Mouse (Mus musculus) liver, postnatal 0 days (tissue): Measurements from ENCODE around the gene Zfp786. TPM values are rescaled to one million over a fixed set of nuclear protein-coding genes. Genes with fewer than 3 reads are reported as not detected.
"Not testable (repeated sequence)": the region's sequence is repeated elsewhere in the genome, so short reads cannot be mapped to it uniquely, and the experiment has no call there.

Source experiments
- ATAC-seq: fragments of 200-750 bp; cut with Nextera tagmentation; 2 replicates; pipeline ENCODE4 v1.8.0; 2017; ENCODE audit warnings: mild to moderate bottlenecking, moderate library complexity
- DNase-seq: peaks from one replicate; pipeline ENCODE4 v3.0.0-alpha.2; 2016
- H3K27ac ChIP-seq: fragments of 300-500 bp; sonication (generic); 2 replicates; pipeline ENCODE4 v1.5.1; 2014; ENCODE audit warnings: antibody characterized with exemption, moderate library complexity, mild to moderate bottlenecking, low read depth
- H3K27me3 ChIP-seq: fragments of 300-500 bp; sonication (generic); 2 replicates; pipeline ENCODE4 v1.6.1; 2014; ENCODE audit warnings: low read length, control low read depth, mixed read lengths; ENCODE audit not compliant: insufficient read depth
- H3K36me3 ChIP-seq: fragments of 300-500 bp; sonication (generic); replicated peaks from 2 replicates; pipeline ENCODE4 v1.6.1; 2014; ENCODE audit warnings: mild to moderate bottlenecking, control low read depth, low read length, moderate library complexity, mixed read lengths; ENCODE audit not compliant: insufficient read depth
- H3K4me1 ChIP-seq: fragments of 300-500 bp; sonication (generic); 2 replicates; pipeline ENCODE4 v1.6.1; 2014; ENCODE audit warnings: antibody characterized with exemption, mild to moderate bottlenecking, control low read depth; ENCODE audit not compliant: insufficient read depth
- H3K4me2 ChIP-seq: fragments of 300-500 bp; sonication (generic); 2 replicates; pipeline ENCODE4 v1.6.1; 2014; ENCODE audit warnings: low read depth, mild to moderate bottlenecking, low read length, moderate library complexity, mixed read lengths
- H3K4me3 ChIP-seq: fragments of 300-500 bp; sonication (generic); 2 replicates; pipeline ENCODE4 v1.5.1; 2014; ENCODE audit warnings: low read depth, low read length
- H3K9ac ChIP-seq: fragments of 300-500 bp; sonication (generic); replicated peaks from 2 replicates; pipeline ENCODE4 v1.6.1; 2014; ENCODE audit warnings: mild to moderate bottlenecking, moderate library complexity
- H3K9me3 ChIP-seq: fragments of 300-500 bp; sonication (generic); 2 replicates; pipeline ENCODE4 v1.6.1; 2016; ENCODE audit warnings: mild to moderate bottlenecking, control low read depth, low read length, mixed read lengths
- CTCF ChIP-seq: sonication (generic); IDR thresholded peaks from 2 replicates; pipeline ENCODE4 v1.5.1; 2016; ENCODE audit warnings: antibody characterized with exemption, low read depth
- EP300 ChIP-seq: IDR thresholded peaks from 2 replicates; pipeline ENCODE4 v1.6.1; 2016; ENCODE audit warnings: antibody characterized with exemption, low read depth, mild to moderate bottlenecking
- WGBS: fragments of 180-500 bp; shearing (Covaris S2); extraction: QIAGEN DNeasy Blood & Tissue Kit; methylation state at CpG from one replicate; pipeline ENCODE4 v1.1.7; 2014; ENCODE audit not compliant: insufficient replicate concordance; 5-methylcytosine and 5-hydroxymethylcytosine counted together
- polyA plus RNA-seq: library from polyadenylated mRNA; unstranded; fragments of >200 nt; fragmentation: Nextera tagmentation; extraction: Ambion mirVana; gene quantifications from 2 replicates; pipeline ENCODE4 v1.2.1, GENCODE M21; 2015

Zfp786 gene
- polyA plus RNA-seq, 1 experiment from 2014 or later, result 0.51 TPM

GRCm38 (mm10) chr6:47877058-47877457 is 46.4 kb upstream of the Zfp786 start, which contains the start of gene Zfp282:
Zfp282 (plus strand) TSS chr6:47877204.
- H3K27ac ChIP-seq, result peak within 1 kb of the TSS; percentile 94
- no peaks in the 10 kb centered on the region for H3K27me3 ChIP-seq
- H3K9ac ChIP-seq, result peak within 1 kb of the TSS; percentile 93
- peaks cover 12% of the 10 kb centered on the region for H3K4me1 ChIP-seq
- peak within 1 kb of the TSS; percentile 75 for H3K4me2 ChIP-seq
- DNase-seq (no peak), ATAC-seq (no peak)
- peak within 1 kb of the TSS; percentile 92 for H3K4me3 ChIP-seq
- no peaks in the 10 kb centered on the region for H3K9me3 ChIP-seq
- H3K36me3 ChIP-seq, result peaks cover 14% of the 10 kb centered on the region; the same call in 1 of the 2 replicates
- 4% methylated on average over 9 of the region's 9 CpGs for WGBS
- TF ChIP-seq EP300, result no peak
- TF ChIP-seq CTCF, result no peak

GRCm38 (mm10) chr6:47872266-47872665 is 41.6 kb upstream of the Zfp786 start:
- Histone ChIP-seq H3K9ac (no peak overlapping the region), H3K4me1 (no peaks in the 10 kb centered on the region), H3K4me2 (no peak overlapping the region), H3K4me3 (no peak overlapping the region), H3K27me3 (no peaks in the 10 kb centered on the region), H3K27ac (no peak overlapping the region), H3K36me3 (0 out of 2 replicates have a peak, but pooled peaks cover 1% of the 10 kb centered on the region), H3K9me3 (no peaks in the 10 kb centered on the region)
- ATAC-seq, result no peak
- 77% methylated on average over 5 of the region's 5 CpGs for WGBS
- TF ChIP-seq EP300 (no peak), CTCF (no peak)
- DNase-seq, result no peak

- WGBS, result 90% methylated on average over 3 of the region's 3 CpGs
Observed at GRCm38 (mm10) chr6:47857729-47858128, 27.1 kb upstream of the Zfp786 start.

GRCm38 (mm10) chr6:47857241-47857640 is 26.6 kb upstream of the Zfp786 start:
- Histone ChIP-seq H3K27ac (no peak overlapping the region), H3K36me3 (peaks cover 11% of the 10 kb centered on the region), H3K4me3 (no peak overlapping the region), H3K4me1 (no peaks in the 10 kb centered on the region), H3K27me3 (no peaks in the 10 kb centered on the region), H3K9me3 (no peaks in the 10 kb centered on the region), H3K4me2 (no peak overlapping the region), H3K9ac (no peak overlapping the region)
- WGBS, result 84% methylated on average over 6 of the region's 6 CpGs
- DNase-seq, result no peak
- no peak for TF ChIP-seq CTCF
- no peak for TF ChIP-seq EP300
- ATAC-seq, result no peak

More at GRCm38 (mm10) chr6:47857729-47858128, 27.1 kb upstream of the Zfp786 start:
- not testable (repeated sequence) for ATAC-seq, H3K4me1 ChIP-seq, H3K9ac ChIP-seq, H3K4me3 ChIP-seq, H3K27me3 ChIP-seq, H3K4me2 ChIP-seq, H3K27ac ChIP-seq, H3K9me3 ChIP-seq, DNase-seq
- H3K36me3 ChIP-seq, result peaks cover 12% of the 10 kb centered on the region

GRCm38 (mm10) chr6:47845779-47846178 is 15.1 kb upstream of the Zfp786 start:
- TF ChIP-seq EP300 (no peak), CTCF (no peak)
- H3K9ac ChIP-seq, result no peak overlapping the region

GRCm38 (mm10) chr6:47842337-47842736 is 11.7 kb upstream of the Zfp786 start:
- ATAC-seq (peak; percentile 33; the same call in 1 of the 2 replicates), DNase-seq (no peak)
- WGBS, result 79% methylated on average over 1 of the region's 1 CpGs

More at GRCm38 (mm10) chr6:47845779-47846178, 15.1 kb upstream of the Zfp786 start:
- Histone ChIP-seq H3K9me3 (no peaks in the 10 kb centered on the region), H3K36me3 (peaks cover 2% of the 10 kb centered on the region; the same call in 1 of the 2 replicates), H3K27ac (no peak overlapping the region), H3K4me1 (no peaks in the 10 kb centered on the region), H3K4me2 (no peak overlapping the region), H3K27me3 (no peaks in the 10 kb centered on the region), H3K4me3 (no peak overlapping the region)
- ATAC-seq, result no peak
- DNase-seq, result no peak

GRCm38 (mm10) chr6:47841831-47842230 is 11.2 kb upstream of the Zfp786 start:
- Histone ChIP-seq H3K4me2 (no peak overlapping the region), H3K27ac (no peak overlapping the region), H3K27me3 (no peaks in the 10 kb centered on the region), H3K9me3 (no peaks in the 10 kb centered on the region), H3K4me3 (no peak overlapping the region), H3K36me3 (peaks cover 2% of the 10 kb centered on the region; the same call in 1 of the 2 replicates), H3K9ac (no peak overlapping the region), H3K4me1 (peaks cover 7% of the 10 kb centered on the region)
- WGBS, result 81% methylated on average over 2 of the region's 2 CpGs
- DNase-seq, result no peak
- ATAC-seq, result no peak
- no peak for TF ChIP-seq EP300
- no peak for TF ChIP-seq CTCF

More at GRCm38 (mm10) chr6:47842337-47842736, 11.7 kb upstream of the Zfp786 start:
- Histone ChIP-seq H3K4me3 (no peak overlapping the region), H3K4me2 (no peak overlapping the region), H3K27me3 (no peaks in the 10 kb centered on the region), H3K27ac (no peak overlapping the region), H3K4me1 (peaks cover 7% of the 10 kb centered on the region), H3K9me3 (no peaks in the 10 kb centered on the region), H3K9ac (no peak overlapping the region), H3K36me3 (peaks cover 2% of the 10 kb centered on the region; the same call in 1 of the 2 replicates)
- no peak for TF ChIP-seq CTCF
- TF ChIP-seq EP300, result no peak
